Mouse (Mus musculus): ENCODE data around the gene Cacna2d2. TPM values are rescaled to one million over a fixed set of nuclear protein-coding genes. Genes with fewer than 3 reads are reported as not detected.

Cacna2d2 gene
- total and polyA plus RNA-seq, 3 experiments, result 12.9 to 14.1 (median 13.3) TPM

DNA sequence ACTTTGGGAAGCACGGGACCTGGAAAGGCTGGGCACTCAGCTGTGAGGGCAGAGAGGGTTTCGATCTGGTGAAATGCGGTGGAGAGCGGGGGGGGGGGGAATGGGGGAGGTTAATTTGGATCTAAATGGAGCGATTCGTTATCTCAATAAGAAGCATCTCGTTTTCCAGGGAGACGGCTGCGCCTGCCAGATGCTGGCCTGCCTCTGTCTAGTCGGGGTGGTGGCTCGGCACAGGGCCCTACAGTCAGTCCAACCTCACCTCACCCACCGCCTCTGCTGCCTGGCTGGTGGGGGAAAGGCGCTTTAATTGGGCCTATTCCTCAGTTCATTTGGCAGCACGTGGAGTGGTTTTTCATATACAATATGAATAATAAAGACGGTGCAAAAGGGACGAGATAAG, 81.9 kb downstream of the Cacna2d2 start:
- Histone ChIP-seq H3K9ac (ENCODE audit: low read depth, low read length) (no peak overlapping the region), H3K79me2 (replicated peaks; ENCODE audit: control insufficient read depth, insufficient read depth, low read length) (no peaks in the 10 kb centered on the region), H3K27me3 (ENCODE audit: control insufficient read depth, insufficient read depth, low read length) (no peaks in the 10 kb centered on the region), H3K4me1 (ENCODE audit: control insufficient read depth, insufficient read depth, low read length) (no peaks in the 10 kb centered on the region), H3K36me3 (ENCODE audit: control insufficient read depth, insufficient read depth, low read length) (no peaks in the 10 kb centered on the region), H3K4me3 (no peak overlapping the region), H3K27ac (no peak overlapping the region)
- no peak for DNase-seq
- 40% methylated on average over 16 of the region's 16 CpGs for WGBS
- intact Hi-C loops (cut with DNase I), result no loop called here
- TF ChIP-seq EP300 (IDR thresholded peaks at IDR 0.05; ENCODE audit: insufficient read depth, low read depth, low read length) (no peak), CTCF (IDR thresholded peaks at IDR 0.05) (no peak), POLR2A (IDR thresholded peaks at IDR 0.05; ENCODE audit: insufficient read depth, low read depth, low read length) (no peak)

- H3K27ac ChIP-seq, result no peak overlapping the region
- intact Hi-C loops (cut with DNase I), result no loop called here
- H3K27me3 ChIP-seq (ENCODE audit: control insufficient read depth, insufficient read depth, low read length), result no peaks in the 10 kb centered on the region
- 91% methylated on average over 9 of the region's 9 CpGs for WGBS
- H3K36me3 ChIP-seq (ENCODE audit: control insufficient read depth, insufficient read depth, low read length), result no peaks in the 10 kb centered on the region
- no peak overlapping the region for H3K9ac ChIP-seq (ENCODE audit: low read depth, low read length)
- TF ChIP-seq CTCF (IDR thresholded peaks at IDR 0.05), result no peak
- H3K4me1 ChIP-seq (ENCODE audit: control insufficient read depth, insufficient read depth, low read length), result no peaks in the 10 kb centered on the region
- no peaks in the 10 kb centered on the region for H3K79me2 ChIP-seq (replicated peaks; ENCODE audit: control insufficient read depth, insufficient read depth, low read length)
- H3K4me3 ChIP-seq, result no peak overlapping the region
- no peak for DNase-seq
Observed at GRCm38 (mm10) chr9:107482004-107482403, 82.6 kb downstream of the Cacna2d2 start.

DNA sequence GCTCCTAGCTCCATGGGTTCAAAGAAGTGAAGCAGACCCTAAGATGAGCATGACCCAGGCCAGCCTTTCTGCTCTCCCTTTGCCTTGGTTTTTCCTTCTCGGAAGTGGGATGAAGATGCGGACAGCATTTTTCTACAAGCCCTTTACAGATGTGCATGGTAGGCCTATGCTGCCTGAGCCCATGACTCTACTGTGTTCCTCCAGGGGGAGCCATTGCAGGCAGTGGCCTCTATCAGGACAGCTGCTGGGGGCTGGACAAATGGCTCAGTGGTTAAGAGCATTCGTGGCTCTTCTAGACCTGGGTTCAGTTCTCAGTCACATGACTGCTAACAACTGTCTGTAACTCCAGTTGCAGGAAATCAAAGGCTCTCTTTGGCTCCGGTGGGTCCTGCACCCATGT, 83.4 kb downstream of the Cacna2d2 start:
- intact Hi-C loops (cut with DNase I), result no loop called here
- no peak overlapping the region for H3K4me3 ChIP-seq

GRCm38 (mm10) chr9:107483714-107484113, 84.3 kb downstream of the Cacna2d2 start:
- WGBS, result 76% methylated on average over 5 of the region's 5 CpGs
- TF ChIP-seq EP300 (IDR thresholded peaks at IDR 0.05; ENCODE audit: insufficient read depth, low read depth, low read length) (no peak), POLR2A (IDR thresholded peaks at IDR 0.05; ENCODE audit: insufficient read depth, low read depth, low read length) (no peak), CTCF (IDR thresholded peaks at IDR 0.05) (no peak)
- DNase-seq, result no peak
- Histone ChIP-seq H3K4me3 (no peak overlapping the region), H3K27ac (no peak overlapping the region), H3K27me3 (ENCODE audit: control insufficient read depth, insufficient read depth, low read length) (no peaks in the 10 kb centered on the region), H3K9ac (ENCODE audit: low read depth, low read length) (no peak overlapping the region), H3K36me3 (ENCODE audit: control insufficient read depth, insufficient read depth, low read length) (no peaks in the 10 kb centered on the region), H3K4me1 (ENCODE audit: control insufficient read depth, insufficient read depth, low read length) (no peaks in the 10 kb centered on the region), H3K79me2 (replicated peaks; ENCODE audit: control insufficient read depth, insufficient read depth, low read length) (no peaks in the 10 kb centered on the region)
- intact Hi-C loops (cut with DNase I), result no loop called here

More for the DNA sequence above, 83.4 kb downstream of the Cacna2d2 start:
- TF ChIP-seq CTCF (IDR thresholded peaks at IDR 0.05) (no peak), EP300 (IDR thresholded peaks at IDR 0.05; ENCODE audit: insufficient read depth, low read depth, low read length) (no peak), POLR2A (IDR thresholded peaks at IDR 0.05; ENCODE audit: insufficient read depth, low read depth, low read length) (no peak)
- WGBS, result 79% methylated on average over 4 of the region's 4 CpGs
- Histone ChIP-seq H3K27ac (no peak overlapping the region), H3K4me1 (ENCODE audit: control insufficient read depth, insufficient read depth, low read length) (no peaks in the 10 kb centered on the region), H3K9ac (ENCODE audit: low read depth, low read length) (no peak overlapping the region), H3K27me3 (ENCODE audit: control insufficient read depth, insufficient read depth, low read length) (no peaks in the 10 kb centered on the region), H3K79me2 (replicated peaks; ENCODE audit: control insufficient read depth, insufficient read depth, low read length) (no peaks in the 10 kb centered on the region), H3K36me3 (ENCODE audit: control insufficient read depth, insufficient read depth, low read length) (no peaks in the 10 kb centered on the region)
- no peak for DNase-seq

DNA sequence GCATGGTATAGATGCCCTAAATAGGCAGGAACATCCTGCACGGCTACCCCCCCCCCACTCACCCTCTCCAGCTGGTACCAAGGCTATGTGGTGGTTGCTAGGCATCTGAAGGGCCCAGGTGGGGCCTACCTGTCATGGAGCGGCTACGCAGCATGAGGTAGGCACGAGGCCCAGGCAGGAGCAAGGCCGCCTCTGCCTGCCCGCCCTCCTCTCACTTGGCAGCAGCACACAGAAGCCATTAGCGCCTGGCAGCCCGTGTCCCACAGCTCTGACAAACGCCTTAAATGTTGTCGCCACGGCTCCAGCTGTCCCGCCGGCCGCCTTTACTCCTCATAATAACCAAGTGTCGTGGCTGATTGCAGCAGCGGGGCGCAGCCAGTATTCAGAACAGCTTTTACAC, 84.9 kb downstream of the Cacna2d2 start:
- H3K9ac ChIP-seq (ENCODE audit: low read depth, low read length), result no peak overlapping the region
- intact Hi-C loops (cut with DNase I), result no loop called here
- WGBS, result 68% methylated on average over 17 of the region's 17 CpGs
- no peak for DNase-seq
- TF ChIP-seq EP300 (IDR thresholded peaks at IDR 0.05; ENCODE audit: insufficient read depth, low read depth, low read length) (no peak), POLR2A (IDR thresholded peaks at IDR 0.05; ENCODE audit: insufficient read depth, low read depth, low read length) (no peak), CTCF (IDR thresholded peaks at IDR 0.05) (no peak)
- no peaks in the 10 kb centered on the region for H3K4me1 ChIP-seq (ENCODE audit: control insufficient read depth, insufficient read depth, low read length)
- H3K27me3 ChIP-seq (ENCODE audit: control insufficient read depth, insufficient read depth, low read length), result no peaks in the 10 kb centered on the region
- no peak overlapping the region for H3K4me3 ChIP-seq
- H3K79me2 ChIP-seq (replicated peaks; ENCODE audit: control insufficient read depth, insufficient read depth, low read length), result no peaks in the 10 kb centered on the region
- no peaks in the 10 kb centered on the region for H3K36me3 ChIP-seq (ENCODE audit: control insufficient read depth, insufficient read depth, low read length)
- no peak overlapping the region for H3K27ac ChIP-seq

DNA sequence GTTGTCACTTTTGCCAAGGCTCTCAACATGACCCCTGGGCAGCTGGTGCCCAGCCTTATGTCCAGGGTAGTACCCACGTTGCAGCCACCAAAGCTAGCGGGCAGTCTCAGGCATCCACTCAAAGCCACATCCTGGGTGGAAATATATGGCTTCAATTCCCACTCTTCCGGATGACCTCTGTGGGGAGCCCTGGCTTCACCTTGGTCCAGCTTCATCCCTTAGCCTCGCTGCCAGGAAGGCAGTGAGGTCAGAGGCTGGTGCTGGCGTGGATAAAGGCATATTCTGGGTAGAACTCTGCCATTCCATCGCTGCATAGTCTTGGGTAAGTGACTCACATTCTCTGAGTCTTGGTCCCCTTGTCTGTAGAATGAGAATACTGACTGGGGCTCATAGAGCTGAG, 85.4 kb downstream of the Cacna2d2 start:
- no peaks in the 10 kb centered on the region for H3K36me3 ChIP-seq (ENCODE audit: control insufficient read depth, insufficient read depth, low read length)
- H3K9ac ChIP-seq (ENCODE audit: low read depth, low read length), result no peak overlapping the region
- no peaks in the 10 kb centered on the region for H3K27me3 ChIP-seq (ENCODE audit: control insufficient read depth, insufficient read depth, low read length)
- 75% methylated on average over 6 of the region's 6 CpGs for WGBS
- no peaks in the 10 kb centered on the region for H3K79me2 ChIP-seq (replicated peaks; ENCODE audit: control insufficient read depth, insufficient read depth, low read length)
- H3K27ac ChIP-seq, result no peak overlapping the region
- no peaks in the 10 kb centered on the region for H3K4me1 ChIP-seq (ENCODE audit: control insufficient read depth, insufficient read depth, low read length)
- intact Hi-C loops (cut with DNase I), result no loop called here
- TF ChIP-seq CTCF (IDR thresholded peaks at IDR 0.05) (no peak), POLR2A (IDR thresholded peaks at IDR 0.05; ENCODE audit: insufficient read depth, low read depth, low read length) (no peak)
- no peak for DNase-seq
- no peak overlapping the region for H3K4me3 ChIP-seq

Measured in heart, adult 2 months (tissue).